Mouse (Mus musculus): ENCODE measurements around the gene Adcy10. TPM values are rescaled to one million over a fixed set of nuclear protein-coding genes. Genes with fewer than 3 reads are reported as not detected.

Gene Adcy10
- polyA plus RNA-seq (2017; shearing (Covaris generic)), result not detected

GRCm38 (mm10) chr1:165484688-165485233 lies at the start of gene Adcy10:
Adcy10 (plus strand) TSS chr1:165485183.
- no peak for ATAC-seq

DNA sequence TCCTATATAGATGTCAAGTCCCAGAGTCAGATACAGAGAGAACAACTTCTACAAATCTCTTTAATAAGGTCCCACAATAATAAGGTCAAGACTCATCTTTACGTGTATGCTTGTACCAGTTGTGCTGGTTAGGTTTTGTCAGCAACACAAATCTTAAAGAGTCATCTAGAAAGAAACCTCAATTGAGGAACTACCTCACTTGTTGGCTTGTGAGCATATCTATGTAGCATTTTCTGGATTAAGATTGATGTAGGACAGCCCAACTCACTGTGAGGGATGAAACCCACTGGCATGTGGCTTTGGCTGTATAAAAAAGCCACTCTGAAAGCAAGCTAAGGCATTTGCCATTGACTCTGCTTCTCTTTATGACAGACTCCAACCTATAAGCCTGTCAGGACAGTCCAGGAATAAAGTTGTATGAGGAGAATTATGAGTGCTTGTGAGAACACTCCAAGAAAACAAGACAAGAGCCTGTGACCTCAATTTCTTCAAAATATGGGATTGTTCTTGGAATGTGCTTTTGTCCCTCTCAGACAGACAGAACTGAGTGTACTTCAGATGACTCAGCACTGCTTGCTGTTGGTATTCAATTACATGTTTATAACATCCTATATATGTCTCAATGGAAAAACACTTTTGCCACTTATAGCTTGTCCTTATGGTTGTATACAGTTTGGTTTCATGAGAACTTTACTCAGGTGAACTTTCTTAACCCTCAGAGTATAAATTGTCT lies 46.5 kb upstream of the Adcy10 start:
- no peak for ATAC-seq

DNA sequence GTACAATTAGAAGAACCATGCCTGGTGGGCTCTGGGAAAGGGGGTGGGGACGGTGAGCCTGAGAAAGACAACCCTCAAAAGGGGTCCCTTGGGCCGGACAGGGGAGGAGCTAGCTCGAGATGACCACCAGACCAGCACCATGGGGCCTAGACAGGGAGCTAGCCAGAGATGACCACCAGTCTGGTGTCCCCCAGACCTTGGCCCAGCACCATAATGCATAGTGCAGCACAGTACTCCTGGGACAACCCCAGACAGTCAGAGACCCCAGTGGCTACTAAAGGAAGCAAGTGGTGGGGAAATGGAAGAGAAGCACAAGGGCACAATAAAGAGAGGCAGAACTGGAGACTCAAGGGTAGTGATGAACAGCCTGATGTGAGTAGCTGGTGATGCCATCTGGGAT lies 44.2 kb upstream of the Adcy10 start:
- ATAC-seq, result no peak

DNA sequence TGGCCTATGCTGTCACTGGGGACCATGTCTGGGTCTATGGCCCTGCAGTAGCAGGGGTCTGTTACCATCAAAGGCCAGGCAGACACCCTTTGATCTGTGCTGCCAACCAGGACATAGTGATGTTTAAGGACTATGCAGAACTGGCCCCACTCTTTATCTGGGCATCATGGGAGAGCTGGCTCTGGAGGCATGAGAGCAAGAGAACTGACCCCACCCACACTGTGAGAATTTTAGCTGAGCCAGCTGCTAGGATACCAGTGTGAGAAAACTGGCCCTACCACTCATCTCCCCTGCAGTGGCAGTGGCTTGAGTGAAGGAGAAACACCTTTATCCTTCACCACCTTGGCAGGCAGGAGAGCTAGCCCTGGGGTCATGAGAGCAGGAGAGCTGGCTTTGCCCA lies 43.8 kb upstream of the Adcy10 start:
- no peak for ATAC-seq

- no peak for ATAC-seq
These were observed 43.3 kb upstream of the Adcy10 start for GRCm38 (mm10) chr1:165441719-165442118.

DNA sequence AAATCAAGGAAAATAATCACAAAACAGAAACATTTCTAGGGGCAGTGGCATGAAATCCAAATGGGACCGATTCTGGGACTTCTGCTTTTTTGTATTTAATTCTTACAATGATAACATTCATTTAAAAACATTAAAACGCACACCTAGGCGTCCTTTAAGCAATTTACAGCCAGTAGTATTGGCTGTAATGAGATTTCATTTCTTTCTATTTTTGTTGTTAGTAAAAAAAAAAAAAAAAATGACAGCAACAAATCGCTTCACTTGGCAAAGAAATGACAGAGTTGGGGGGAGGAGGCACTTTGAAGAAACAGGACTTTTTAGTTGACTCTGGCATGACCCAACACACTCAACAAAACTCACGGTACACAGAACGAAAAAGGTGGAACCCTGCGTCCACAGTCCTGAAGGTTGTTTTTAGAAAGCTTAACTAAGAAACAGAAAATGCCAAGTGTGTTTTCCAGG lies 25.9 kb upstream of the Adcy10 start:
- ATAC-seq, result no peak

DNA sequence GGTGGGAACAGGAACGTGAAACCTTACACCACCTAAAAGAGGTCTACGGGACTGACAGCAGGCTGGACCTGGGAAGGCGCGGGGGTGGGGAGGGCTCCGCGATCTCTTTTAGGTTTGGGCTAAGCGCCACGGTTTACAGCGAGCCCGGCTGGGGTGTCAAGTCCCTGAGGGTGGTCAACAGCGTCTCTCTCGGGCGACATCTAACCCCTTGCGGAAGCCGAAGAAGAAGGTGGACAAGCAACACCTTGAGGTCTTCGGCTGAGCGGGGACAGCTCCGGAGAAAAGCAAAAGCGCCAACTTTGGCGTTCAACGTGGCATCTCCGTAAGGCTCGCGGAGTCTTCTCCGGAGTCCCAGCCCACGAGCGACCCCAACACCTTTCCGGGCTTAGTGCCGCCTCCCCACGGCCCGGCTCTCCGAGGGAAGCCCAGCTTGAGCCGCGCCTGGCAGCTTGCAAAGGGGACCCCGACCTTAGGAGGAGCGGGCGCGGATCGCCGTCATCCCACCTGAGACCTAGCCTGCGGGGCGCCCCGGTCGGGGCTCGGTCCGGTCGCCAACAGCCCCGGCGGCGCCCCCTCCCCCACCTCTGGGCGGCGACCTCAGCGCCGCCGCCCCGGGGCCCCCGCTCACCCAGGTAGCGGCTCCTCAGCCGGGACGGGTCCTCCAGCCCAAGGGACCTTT lies 25.3 kb upstream of the Adcy10 start:
- ATAC-seq, result no peak

- ATAC-seq, result peak; percentile 75
These were observed 24.6 kb upstream of the Adcy10 start, which contains the start of the genes Dcaf6 and Mpc2 for GRCm38 (mm10) chr1:165460360-165460800. Dcaf6 (minus strand) TSS chr1:165460475. Mpc2 (plus strand) TSS chr1:165460637.

DNA sequence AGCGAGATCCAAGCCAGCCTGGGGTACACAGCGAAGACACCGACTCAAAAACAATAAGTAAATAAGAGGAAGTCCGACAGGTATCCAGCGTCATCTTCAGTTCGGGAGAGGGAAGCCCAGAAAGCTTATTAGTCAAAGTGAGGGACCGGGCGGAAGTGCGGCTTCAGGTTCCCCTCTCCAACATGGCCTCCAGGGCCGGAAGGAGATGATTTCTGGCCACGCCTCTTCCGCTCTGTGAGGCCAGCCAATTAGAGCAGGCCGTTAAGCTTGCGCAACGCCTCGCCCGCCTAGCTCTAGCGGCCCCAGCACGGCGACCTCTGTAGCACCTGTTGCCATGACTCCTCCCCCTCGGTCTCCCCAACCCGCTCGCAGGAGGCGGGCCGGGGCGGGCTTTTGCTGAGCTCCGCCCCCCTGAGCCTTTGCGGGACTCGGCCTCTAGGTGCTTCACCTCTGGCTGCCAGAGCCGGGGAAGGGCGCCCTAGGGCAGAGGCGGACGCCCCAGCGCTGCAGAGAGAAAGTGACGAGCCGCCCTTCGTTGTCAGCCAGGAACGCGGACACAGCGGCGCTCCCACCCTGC lies 24.1 kb upstream of the Adcy10 start:
- peak; percentile 83 for ATAC-seq

GRCm38 (mm10) chr1:165461681-165462080 lies 23.3 kb upstream of the Adcy10 start:
- no peak for ATAC-seq

DNA sequence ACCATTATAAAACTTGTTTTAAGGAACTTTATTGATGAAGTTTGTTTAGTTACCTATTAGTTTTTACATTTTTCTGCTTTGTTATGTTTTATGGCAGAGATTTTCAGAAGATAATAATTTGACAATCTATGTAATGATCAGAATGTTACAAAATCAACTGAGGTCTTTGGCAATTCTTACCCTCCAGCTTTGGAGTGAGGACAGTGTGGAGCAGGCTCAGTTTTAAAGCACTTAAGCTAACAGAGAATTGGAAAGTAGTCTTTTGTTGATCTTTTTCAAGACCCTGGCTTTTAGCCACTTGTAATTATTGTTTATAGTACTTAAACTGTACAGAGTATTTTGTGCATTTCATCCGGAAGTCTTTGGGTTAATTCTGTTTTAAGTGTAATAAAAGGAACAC lies 22.1 kb upstream of the Adcy10 start:
- no peak for ATAC-seq

- no peak for ATAC-seq
These were observed 20.4 kb upstream of the Adcy10 start for GRCm38 (mm10) chr1:165464574-165464973.

DNA sequence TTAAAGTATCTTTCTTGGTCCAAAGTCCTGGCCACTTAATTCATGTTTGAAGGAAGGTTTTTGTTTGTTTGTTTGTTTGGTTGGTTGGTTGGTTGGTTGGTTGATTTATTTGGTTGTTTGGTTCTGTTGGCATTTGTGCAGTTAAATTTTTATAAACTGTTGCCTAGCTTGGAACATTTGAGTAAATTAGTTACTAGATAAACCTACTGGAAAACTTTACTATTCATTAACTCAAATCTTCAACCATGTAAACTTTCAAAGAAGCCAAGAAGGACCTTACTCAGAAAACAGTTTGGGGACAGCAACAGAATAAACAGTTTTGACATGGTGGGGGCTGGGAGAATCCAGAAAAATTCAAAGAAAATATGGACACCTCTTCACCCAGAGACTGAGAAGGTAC lies 16.0 kb upstream of the Adcy10 start:
- ATAC-seq, result no peak

DNA sequence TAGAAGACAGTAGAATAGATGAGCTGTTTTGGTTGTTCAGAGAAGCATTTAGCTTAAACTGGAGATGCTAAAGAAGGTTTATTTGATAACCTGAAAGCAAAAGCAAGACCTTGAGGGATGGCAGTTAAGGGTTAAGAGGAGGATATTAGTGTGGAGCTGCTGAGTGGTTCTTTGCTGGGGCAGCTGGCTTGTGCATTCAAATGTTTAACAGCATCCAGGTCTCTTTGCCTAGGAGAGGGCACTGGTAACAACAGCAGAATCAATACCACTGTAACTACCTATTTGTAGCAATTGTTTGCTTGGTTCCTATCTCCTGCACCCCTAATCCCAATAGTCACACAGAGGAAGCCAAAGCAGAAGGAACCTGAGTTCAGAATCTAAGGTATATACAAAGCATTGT lies 15.3 kb upstream of the Adcy10 start:
- ATAC-seq, result no peak

DNA sequence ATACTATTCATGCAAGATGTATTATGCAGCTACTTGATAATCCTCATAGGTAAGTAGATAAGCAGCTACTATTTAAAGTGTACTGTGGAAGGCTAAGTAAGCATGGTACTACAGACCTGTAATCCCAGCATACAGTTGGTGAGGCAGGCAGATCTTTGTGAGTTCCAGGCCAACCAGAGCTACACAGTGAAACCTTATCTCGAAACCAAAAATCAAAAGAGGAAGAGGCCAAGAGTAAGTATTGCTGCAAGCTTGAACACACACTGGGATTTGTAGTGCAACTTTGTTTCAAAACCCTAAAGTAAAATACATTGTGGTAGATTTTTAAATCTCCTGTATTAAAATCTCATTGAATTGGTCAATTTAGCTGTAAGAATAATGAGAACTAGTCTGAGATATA lies 13.5 kb upstream of the Adcy10 start:
- no peak for ATAC-seq

GRCm38 (mm10) chr1:165486108-165486507 lies 1.1 kb downstream of the Adcy10 start:
- ATAC-seq, result no peak

DNA sequence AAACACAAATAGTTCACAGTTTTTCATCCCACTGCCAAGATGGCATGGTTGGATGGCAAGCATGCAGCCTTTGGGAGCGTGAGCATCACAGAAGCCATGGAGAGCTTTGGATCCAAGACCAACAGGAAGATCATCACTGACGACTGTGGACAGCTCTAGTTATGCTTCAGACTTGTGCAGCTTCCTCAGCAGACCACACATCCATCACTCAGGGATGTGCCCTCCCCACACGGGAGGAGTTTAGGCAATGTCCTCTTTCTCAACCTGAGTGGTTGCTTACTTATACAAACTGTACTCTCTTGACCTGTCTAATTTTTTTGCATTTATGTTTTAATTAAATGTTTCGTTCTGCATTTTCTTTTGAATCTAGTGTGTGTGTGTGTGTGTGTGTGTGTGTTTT lies 4.2 kb downstream of the Adcy10 start:
- ATAC-seq, result no peak

- ATAC-seq, result no peak
These were observed 13.9 kb downstream of the Adcy10 start for GRCm38 (mm10) chr1:165498856-165499255.

DNA sequence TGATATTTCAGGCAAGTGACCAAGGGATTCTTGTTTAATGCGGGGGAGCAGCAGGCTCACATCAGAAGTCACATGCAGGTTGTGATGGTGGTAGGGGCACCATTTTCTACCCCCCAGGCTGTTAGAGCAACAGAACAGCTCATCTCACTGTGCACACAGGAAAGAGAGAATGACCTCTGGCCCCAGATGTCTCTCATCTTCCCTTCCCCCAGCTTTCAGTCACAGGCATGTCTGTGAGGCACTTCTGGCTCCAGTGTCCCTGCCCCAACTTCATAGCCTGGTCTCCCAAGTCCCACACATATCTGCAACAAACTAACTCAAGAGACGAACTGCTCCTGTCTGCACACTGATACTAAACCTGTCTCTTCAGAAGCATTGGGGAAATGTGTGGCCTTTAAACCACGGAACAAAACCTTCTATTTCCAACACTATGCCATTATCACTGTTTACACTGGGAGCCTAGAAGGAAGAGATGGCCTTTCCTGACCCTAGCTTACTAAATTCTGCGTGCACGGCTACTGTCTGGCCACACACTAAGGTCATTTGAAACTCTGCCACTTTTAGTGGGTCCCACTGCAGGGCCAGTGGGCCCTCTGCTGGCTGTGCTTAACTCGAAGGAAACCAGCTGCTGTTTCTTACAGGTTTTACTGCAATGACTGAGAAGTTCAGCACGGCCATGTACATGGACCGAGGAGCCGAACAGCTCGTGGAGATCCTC lies 18.5 kb downstream of the Adcy10 start:
- ATAC-seq, result no peak

GRCm38 (mm10) chr1:165506303-165506702 lies 21.3 kb downstream of the Adcy10 start:
- no peak for ATAC-seq

- ATAC-seq, result no peak
These were observed 25.2 kb downstream of the Adcy10 start for GRCm38 (mm10) chr1:165510161-165510560.

GRCm38 (mm10) chr1:165520716-165521115 lies 35.7 kb downstream of the Adcy10 start:
- no peak for ATAC-seq
